Mouse (Mus musculus): ENCODE results near the gene Rps16.

Rps16 gene

GRCm38 (mm10) chr7:28350155-28350883 is at the start of gene Rps16:
Gene Rps16 (plus strand): TSS chr7:28350652.
- DNase-seq (ENCODE audit: low spot score in 2 of 2) = peak; percentile 98 to 99

- peak; percentile 64 to 75 for DNase-seq (ENCODE audit: low spot score in 2 of 2)
These were observed 48.6 kb upstream of the Rps16 start, which contains the start of gene Dll3 for GRCm38 (mm10) chr7:28301616-28302433. Gene Dll3 (minus strand): TSS chr7:28302238.

- peak in 1 of 2 experiments; percentile 63 for DNase-seq (ENCODE audit: low spot score in 2 of 2)
These were observed 44.8 kb upstream of the Rps16 start for GRCm38 (mm10) chr7:28305641-28306040.

- no peak for DNase-seq (ENCODE audit: low spot score in 2 of 2)
These were observed 44.2 kb upstream of the Rps16 start for GRCm38 (mm10) chr7:28306216-28306615.

- peak in 1 of 2 experiments; percentile 30 for DNase-seq (ENCODE audit: low spot score in 2 of 2)
These were observed 40.7 kb upstream of the Rps16 start for GRCm38 (mm10) chr7:28309737-28310136.

GRCm38 (mm10) chr7:28311151-28311925 is 39.1 kb upstream of the Rps16 start:
- DNase-seq (ENCODE audit: low spot score in 2 of 2) = no peak

GRCm38 (mm10) chr7:28311926-28312543 is 38.4 kb upstream of the Rps16 start, which contains the start of gene Timm50:
Gene Timm50 (minus strand): TSS chr7:28312072.
- DNase-seq (ENCODE audit: low spot score in 2 of 2) = peak; percentile 98 to 99

- DNase-seq (ENCODE audit: low spot score in 2 of 2) = no peak
These were observed 32.4 kb upstream of the Rps16 start for GRCm38 (mm10) chr7:28318036-28318435.

- DNase-seq (ENCODE audit: low spot score in 2 of 2) = no peak
These were observed 31.7 kb upstream of the Rps16 start for GRCm38 (mm10) chr7:28318714-28319113.

- no peak for DNase-seq (ENCODE audit: low spot score in 2 of 2)
These were observed 28.3 kb upstream of the Rps16 start for GRCm38 (mm10) chr7:28321974-28322720.

GRCm38 (mm10) chr7:28325293-28325692 is 25.2 kb upstream of the Rps16 start:
- no peak for DNase-seq (ENCODE audit: low spot score in 2 of 2)

- no peak for DNase-seq (ENCODE audit: low spot score in 2 of 2)
These were observed 24.0 kb upstream of the Rps16 start for GRCm38 (mm10) chr7:28326457-28326856.

- DNase-seq (ENCODE audit: low spot score in 2 of 2) = no peak
These were observed 22.2 kb upstream of the Rps16 start for GRCm38 (mm10) chr7:28328260-28328659.

- no peak for DNase-seq (ENCODE audit: low spot score in 2 of 2)
These were observed 15.9 kb upstream of the Rps16 start for GRCm38 (mm10) chr7:28334534-28334933.

- no peak for DNase-seq (ENCODE audit: low spot score in 2 of 2)
These were observed 15.0 kb upstream of the Rps16 start for GRCm38 (mm10) chr7:28335471-28335870.

- DNase-seq (ENCODE audit: low spot score in 2 of 2) = peak; percentile 91 to 95
These were observed 12.1 kb upstream of the Rps16 start, which contains the start of gene Supt5 for GRCm38 (mm10) chr7:28338108-28338998. Gene Supt5 (minus strand): TSS chr7:28338746.

GRCm38 (mm10) chr7:28339213-28339917 is 11.1 kb upstream of the Rps16 start:
- DNase-seq (ENCODE audit: low spot score in 2 of 2) = peak in 1 of 2 experiments; percentile 24

GRCm38 (mm10) chr7:28341381-28341780 is 9.1 kb upstream of the Rps16 start:
- no peak for DNase-seq (ENCODE audit: low spot score in 2 of 2)

GRCm38 (mm10) chr7:28344637-28345036 is 5.8 kb upstream of the Rps16 start:
- peak in 1 of 2 experiments; percentile 66 for DNase-seq (ENCODE audit: low spot score in 2 of 2)

Measured in cerebellum, postnatal 4 days (tissue).